Mouse (Mus musculus) liver, adult 2 months (tissue): Measurements from ENCODE around the gene Polr2j.

Experiments
- CTCF ChIP-seq: fragments of 200-500 bp; IDR thresholded peaks from 2 replicates; pipeline ENCODE4 v1.5.1; 2011; ENCODE audit warnings: low read depth, low read length, control low read depth
- POLR2A ChIP-seq: fragments of 200-500 bp; IDR thresholded peaks from 2 replicates; pipeline ENCODE4 v1.6.1; 2011; ENCODE audit warnings: low read length, control low read depth; ENCODE audit not compliant: insufficient read depth; ENCODE audit errors: extremely low read depth

DNA sequence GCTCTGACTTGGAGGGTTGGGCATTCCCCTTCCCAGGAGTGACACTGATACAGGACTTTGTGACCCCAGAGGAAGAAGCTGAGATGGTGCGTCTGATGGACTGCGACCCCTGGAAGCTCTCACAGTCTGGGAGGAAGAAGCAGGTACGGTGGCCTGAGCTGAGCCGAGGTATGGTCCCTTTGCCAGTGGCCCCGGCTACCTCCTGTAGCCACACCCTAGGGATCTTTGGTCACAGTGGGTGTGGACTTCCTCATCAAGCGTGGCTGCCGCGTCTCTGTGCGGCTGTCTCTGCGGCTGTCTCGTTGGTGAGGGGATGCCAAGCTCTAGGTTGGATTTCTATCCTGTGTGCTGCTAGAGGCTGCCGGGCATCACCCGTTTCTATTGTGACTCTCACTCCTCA is 23.0 kb downstream of the Polr2j start:
- no peak for TF ChIP-seq POLR2A
- no peak for TF ChIP-seq CTCF
